Mouse (Mus musculus): ENCODE data around the gene Lysmd2.
A peak's percentile ranks its signal among the peaks of the same experiment; 100 is the strongest.

Lysmd2 gene

DNA sequence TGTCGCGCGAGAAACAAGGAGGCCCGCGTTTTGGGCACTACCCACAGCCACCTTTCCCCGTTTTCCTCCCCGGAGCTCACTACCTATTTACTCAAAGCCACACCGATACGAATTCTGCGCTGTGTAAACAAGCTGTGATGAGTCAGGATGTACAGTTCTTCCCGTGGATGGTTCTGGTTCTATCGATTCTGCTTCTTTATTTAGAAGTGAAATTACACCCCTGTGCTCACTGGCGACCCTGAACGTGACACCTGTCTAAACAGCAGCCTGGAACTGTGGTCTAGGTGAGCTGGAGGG lies 715 bp downstream of the Lysmd2 start:
- no peak for DNase-seq (ENCODE audit: inconsistent ontology term)

DNA sequence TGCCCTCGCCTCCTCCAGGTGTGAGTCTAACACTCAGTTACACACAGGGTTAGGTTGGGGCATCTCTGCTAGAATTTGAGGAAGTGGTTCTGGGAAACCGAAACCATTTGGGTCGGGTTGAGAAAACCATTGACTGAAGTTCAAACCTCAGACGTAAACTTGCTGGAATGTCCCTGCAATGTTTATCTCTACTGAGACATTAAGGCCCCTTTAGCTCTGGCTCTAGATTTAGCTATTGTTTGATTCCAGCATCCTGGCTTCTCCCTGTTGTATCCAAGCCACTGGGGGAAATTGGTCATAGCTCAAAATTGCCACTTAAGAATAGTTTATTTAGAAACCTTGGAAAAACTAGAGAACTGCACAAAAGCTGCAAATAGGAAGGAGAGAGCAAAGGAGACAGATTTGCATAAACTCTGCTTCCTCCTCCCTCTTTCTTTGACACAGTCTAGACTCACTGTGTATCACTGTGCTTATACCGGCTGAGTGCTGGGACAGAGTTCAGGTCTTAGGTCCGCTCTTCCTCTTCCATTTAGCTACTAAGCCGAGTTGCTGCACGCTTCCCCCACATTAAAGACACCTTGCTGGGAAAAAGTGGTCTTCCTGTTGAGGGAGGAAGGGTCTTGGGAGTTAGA lies 5.4 kb downstream of the Lysmd2 start:
- no peak for DNase-seq (ENCODE audit: inconsistent ontology term)

DNA sequence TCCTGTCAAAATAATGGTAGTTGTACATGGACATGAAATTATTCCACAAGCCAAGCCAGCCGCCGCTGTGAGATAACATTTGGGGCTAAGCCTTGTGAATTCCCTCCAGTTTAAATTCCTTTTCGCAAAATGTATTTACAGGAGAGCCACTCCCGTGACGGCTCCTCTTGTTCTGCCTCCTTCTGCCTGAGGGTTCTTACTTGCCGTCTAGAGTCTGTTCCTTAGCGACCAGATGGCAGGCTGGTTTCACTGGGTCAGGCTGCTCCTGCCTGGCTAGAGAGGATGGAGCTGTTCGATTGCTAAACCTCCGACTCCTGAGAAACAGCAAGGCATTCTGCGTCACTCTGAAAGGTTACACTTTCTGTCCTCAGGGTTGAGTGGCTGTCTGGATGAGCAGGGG lies 6.6 kb downstream of the Lysmd2 start:
- DNase-seq (ENCODE audit: inconsistent ontology term), result no peak

DNA sequence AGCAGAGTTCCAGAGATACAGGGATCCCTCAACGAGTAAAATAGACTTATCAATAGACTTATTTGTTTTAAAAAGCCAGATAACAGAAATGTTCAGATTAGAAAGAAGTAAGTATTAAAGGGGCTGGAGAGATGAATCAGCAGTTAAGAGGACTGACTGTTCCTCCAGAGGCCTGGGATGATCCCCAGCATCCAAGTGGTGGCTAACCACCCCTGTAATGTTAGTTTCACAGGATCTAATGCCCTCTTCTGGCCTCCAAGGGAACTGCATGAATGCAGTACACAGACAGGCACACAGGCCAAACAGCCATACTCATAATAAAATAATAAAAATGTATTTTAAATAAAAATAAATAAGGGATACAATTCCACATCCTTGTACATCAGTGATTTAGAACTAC lies 7.4 kb downstream of the Lysmd2 start:
- DNase-seq (ENCODE audit: inconsistent ontology term), result no peak

DNA sequence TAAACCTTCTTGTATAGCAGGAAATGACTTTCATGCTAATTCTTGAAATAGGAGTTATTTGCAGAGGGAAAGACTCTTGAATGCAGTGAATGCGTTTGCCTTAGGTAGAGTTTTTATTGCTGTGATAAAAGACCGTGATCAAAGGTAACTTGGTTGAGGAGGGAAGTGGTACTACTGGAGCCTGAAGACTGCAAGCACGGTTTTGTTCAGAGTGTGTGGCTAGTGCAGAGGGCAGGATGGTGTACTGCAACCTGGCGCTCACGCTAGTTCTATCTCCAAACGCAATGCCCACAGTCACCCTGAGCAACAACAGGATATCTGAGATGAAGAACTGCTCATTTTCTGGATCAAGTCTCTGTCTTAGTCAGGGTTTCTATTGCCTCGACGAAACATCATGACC lies 8.1 kb downstream of the Lysmd2 start:
- DNase-seq (ENCODE audit: inconsistent ontology term), result no peak

DNA sequence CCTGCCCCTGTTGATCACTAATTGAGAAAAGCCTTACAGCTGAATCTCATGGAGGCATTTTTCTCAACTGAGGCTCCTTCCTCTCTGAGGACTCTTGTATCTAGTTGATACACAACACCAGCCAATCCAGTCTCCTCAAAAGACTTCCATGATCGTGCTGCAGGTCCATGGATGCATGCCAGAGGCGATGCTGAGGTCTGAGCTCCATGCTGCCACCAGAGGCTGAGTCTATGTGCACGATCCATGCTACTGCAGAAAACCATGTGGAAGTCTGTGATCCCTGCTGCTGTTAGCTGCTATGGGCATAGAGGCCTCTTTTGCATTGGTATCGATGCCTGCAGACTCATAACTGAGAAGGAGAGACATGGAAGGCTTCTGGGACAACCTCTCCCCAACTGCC lies 8.7 kb downstream of the Lysmd2 start:
- no peak for DNase-seq (ENCODE audit: inconsistent ontology term)

DNA sequence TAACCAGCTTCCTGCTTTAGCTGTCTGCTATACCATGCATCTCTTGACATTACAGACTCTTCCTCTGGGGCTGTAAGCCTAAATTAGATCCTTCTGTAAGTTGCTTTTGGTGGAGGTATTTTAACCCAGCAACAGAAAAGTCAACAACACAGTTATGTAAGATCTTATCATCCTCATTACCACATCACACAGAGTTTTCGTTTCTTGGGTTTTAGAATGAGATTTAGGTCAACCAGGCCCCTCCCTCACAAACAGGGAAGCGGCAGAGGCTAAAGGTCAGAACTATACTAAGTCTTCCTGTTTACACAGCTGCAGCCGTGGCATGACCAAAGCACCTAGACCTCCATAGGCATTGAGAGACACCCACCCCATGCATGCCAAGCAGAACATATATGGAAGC lies 19.9 kb downstream of the Lysmd2 start:
- DNase-seq (ENCODE audit: inconsistent ontology term), result no peak

DNA sequence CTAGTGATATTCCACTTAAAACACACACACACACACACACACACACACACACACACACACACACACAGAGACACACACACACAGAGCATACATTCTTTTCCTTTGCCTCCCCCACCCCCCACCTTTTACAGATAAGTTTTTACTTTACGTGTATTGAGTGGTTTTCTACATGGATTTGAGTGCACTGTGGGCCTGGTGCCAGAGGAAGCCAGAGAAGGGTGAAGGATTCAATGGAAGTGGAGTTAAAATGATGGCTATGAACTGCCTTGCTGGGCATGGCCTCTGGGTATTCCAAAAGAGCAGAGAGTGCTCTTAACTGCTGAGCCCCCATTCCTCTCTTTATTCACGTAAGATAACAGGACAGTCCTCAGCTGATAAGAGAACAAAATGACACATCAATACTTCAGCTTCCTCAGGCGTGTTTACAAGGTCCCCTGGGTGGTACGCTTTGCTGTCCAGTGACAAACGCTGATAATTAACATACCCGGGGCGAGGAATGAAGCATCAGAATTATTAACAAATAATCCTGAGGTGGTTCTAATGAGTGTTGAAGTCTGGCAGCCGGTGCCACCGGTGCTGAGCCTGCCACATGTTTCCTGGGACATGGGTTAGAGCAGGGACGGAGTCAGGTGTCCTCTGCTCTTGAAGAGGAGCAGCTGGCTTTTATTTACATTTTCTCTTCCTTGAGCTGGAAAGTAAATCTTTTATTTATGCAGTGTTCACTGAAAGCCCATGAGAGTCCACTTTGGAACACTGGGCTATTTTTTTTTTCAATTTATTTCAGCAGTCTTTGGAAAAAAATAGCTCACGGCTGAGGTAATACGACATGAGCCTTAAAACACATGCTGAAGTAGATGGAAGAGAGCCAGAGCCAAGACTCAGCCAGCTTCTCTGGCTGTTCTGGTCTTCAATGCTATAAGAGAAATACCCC lies 28.7 kb downstream of the Lysmd2 start:
- DNase-seq (ENCODE audit: inconsistent ontology term), result no peak

DNA sequence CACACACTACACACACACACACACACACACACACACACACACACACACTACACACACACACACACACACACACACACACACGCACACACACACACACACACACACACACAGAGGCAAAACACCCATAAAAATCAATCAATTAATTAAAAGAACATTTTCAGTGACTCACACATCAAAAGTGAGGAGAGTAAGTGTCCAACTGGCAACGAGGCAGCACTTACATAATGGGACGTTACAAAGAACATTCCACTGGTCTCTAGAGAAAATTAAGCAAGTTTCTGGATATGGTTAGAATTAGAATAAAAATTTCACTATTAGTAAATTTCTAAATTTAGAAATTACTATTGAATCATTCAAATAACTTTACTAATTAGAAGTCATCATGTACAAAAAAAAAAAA lies 30.9 kb downstream of the Lysmd2 start:
- DNase-seq (ENCODE audit: inconsistent ontology term), result peak; percentile 29

DNA sequence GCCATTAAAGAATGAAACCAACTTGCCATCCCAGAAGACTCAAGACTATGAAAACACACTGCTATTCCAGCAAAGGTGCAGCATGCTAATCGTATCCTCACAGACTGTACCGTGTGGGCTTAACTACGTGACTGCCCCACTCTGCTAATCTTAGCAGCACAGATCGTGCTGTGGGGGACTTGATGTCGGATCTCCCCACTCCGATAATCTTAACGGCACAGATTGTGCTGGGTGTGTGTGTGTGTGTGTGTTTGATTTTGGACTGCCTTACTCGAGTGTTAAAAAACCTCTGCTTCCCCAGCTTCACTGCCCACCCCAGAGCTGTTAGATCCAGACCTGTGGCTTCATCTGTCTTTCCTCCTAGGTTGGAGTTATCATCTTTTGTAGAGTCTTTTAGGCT lies 35.4 kb downstream of the Lysmd2 start:
- DNase-seq (ENCODE audit: inconsistent ontology term), result no peak

DNA sequence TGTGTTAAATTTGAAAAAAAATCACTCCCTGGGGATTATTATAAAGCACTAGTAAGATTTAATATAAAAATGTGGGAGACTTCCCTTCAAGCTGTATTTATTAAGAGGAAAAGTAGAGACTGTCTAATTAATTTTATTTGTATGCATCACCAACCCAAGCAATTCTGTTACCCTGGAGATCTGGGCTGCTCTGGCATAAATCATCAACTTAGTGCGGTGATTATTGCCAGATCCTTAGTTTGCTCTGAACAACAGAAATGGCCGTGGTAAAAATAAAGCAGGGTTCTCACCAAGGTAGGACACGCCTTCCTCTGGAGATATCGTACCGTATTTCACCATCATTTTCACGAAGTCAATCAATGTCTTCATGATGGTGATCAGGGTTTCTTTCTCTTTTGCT lies 39.8 kb downstream of the Lysmd2 start:
- peak; percentile 9 for DNase-seq (ENCODE audit: inconsistent ontology term)

DNA sequence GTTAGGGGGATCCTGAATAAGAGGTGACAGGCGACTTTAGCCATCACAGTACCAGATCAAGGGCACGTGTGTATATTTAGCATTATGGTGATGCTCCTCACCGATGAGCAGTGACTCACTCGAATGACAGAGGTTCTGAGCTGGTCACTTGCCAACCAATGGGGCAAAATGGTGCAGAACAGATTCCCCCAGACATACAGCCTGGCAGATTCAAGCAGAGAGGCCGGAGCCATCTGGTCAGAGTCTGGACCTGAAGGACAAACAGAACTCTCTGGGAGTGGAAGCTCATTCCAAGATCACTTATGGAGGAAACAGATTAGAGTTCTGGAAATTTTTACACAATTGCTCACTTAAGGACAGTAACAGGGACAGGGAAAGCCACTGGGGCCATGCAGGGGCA lies 41.1 kb downstream of the Lysmd2 start:
- no peak for DNase-seq (ENCODE audit: inconsistent ontology term)

DNA sequence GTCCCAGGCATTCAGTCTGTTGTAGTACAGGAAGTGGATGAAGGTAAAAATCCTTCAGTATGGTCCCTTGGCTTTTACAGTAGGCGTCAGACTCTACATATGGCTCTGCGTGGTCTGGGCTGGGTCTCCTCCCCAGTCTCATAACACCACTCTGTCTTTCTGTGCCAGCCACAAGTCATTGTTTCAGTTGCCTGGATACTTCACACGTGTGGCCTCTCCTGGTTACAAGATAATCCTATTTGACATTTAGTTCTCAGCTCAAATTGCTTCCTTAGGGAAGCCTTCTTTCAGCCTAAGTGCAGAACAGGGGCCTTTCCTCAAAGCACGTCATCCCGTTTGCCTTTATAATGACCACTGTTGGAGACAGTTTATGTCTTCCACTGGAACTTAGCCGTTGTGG lies 47.2 kb downstream of the Lysmd2 start:
- no peak for DNase-seq (ENCODE audit: inconsistent ontology term)

DNA sequence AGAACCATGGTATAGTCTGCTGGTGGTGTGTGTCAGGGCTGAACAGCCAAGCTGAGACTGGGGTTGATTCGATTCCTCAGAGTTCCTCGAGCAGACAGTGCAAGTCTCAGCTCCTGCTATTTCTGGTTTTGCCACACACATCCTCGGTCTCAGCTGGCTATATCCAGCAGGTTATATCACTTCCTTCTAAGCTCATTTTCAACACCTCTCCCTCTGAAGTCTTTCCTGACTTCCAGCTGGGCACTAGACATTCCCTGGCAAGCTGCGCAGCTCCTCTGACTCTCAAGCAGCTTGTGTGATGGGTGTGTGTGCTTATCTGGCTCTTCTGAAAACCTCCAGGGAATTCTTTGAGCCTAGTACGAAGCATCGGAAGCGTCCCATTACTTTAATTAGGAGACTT lies 50.7 kb downstream of the Lysmd2 start:
- no peak for DNase-seq (ENCODE audit: inconsistent ontology term)

DNA sequence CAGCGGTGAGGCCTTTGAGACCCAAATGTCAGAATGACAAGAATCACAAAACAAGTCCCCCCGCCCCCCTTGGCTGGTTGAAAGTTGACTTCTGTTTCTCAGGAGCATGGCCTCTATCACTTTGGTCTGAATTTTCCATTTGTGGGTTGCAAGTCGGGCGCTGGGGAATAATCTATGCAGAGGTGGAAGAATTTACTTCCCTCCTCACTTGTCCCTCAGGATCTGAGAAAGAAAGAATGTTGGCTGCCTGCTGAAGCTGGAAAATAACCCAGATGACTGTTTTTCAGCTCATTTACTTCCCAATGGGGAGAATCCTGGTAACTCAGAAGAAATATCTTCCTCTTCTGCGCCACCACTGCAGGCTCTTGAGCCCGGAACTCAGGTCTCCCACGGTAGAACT lies 52.8 kb downstream of the Lysmd2 start:
- DNase-seq (ENCODE audit: inconsistent ontology term), result no peak

DNA sequence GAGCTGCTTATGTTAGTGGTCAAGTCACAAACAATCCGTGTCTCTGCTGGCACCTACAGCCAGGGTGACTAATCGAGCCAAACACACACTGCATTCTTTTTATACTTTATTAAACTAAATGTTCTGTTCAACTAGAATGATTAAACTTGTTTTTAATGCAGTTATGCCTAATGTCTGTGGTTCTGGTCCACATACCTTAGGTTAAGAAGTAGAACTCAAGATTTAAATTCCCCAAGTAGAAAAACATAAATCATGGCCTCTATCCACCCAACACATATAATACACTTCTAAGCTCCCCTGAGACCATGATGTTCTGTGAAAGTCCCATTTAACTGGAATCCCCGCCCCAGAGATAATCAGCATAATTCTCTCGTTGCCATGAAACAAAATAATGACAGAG lies 54.1 kb downstream of the Lysmd2 start:
- DNase-seq (ENCODE audit: inconsistent ontology term), result no peak

DNA sequence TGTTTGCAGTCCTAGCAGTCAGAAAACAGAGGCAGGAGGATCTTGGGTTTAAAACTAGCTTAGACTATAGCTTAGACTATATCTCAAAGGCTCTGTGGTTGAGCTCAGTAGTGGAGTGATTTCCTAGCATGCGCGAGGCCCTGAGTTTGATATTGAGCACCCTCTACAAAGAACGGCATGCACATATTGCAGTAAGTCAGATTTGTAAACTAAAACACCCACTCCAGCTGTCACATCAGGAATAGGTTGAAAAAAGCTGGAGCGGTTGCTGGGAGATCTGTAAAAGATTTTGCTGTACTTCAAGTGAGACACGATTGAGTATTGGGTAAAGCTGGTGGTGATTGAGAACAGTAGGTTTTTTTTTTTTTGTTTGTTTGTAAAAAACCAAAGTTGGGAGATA lies 55.1 kb downstream of the Lysmd2 start:
- no peak for DNase-seq (ENCODE audit: inconsistent ontology term)

DNA sequence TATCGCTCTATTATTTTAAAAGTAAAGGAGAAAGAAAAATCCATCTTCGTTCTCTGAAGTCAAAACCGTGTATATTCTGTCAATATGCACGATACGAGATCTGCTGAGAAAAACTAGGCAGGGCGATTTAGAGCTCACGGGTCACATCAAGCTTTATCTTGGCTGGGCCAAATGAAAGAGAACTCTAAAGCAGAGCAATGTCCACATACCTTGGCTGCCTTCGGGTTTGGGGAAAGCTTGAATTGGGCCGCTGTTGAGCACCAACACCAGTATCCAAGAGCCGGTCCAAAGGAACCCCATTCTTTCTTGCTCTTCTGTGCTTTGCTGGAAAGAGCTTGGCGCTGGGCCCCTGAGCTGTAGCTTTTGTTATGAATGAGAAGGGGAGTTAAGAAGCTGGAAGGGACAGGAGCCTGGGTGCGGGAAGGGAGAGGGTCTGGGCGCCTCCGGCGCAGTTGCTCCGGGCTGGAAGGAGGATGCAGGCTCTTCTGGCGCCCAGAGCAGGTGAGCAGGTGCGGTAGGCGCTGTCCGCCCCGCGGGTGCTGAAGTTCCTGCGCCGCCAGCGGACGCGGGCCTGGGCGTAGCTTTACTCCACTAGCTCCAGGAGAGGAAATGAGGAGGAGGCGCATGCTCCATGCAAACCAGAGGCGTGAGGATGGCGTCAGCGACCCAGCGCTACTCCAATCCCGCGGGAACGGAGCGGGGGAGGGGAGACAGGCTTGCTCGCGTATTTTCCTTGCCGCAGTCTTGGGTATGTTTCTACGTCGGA lies 58.1 kb downstream of the Lysmd2 start, which contains the start of gene Scg3:
TSS of gene Scg3 (minus strand) at position 631 of the 766 bp plus-strand sequence.
- DNase-seq (ENCODE audit: inconsistent ontology term), result peak; percentile 90

DNA sequence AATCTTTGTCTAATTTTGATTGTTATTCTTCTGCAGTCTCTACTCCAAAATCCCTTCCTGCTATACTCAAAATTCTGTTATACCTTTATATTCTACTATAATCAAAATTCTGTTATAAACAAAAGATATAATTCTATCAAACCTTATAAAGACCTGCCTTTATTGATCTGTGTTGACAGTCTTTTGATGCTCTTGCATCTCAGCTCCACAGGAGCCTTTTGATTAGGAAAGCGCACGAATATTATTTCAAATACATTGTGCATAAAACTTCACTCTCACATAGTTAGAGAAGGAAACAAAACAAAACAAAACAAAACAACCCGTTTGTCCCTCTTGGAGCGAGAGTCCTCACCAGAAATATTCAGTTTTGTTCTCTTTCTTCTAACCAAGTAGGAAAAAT lies 58.8 kb downstream of the Lysmd2 start:
- DNase-seq (ENCODE audit: inconsistent ontology term), result peak; percentile 3

DNA sequence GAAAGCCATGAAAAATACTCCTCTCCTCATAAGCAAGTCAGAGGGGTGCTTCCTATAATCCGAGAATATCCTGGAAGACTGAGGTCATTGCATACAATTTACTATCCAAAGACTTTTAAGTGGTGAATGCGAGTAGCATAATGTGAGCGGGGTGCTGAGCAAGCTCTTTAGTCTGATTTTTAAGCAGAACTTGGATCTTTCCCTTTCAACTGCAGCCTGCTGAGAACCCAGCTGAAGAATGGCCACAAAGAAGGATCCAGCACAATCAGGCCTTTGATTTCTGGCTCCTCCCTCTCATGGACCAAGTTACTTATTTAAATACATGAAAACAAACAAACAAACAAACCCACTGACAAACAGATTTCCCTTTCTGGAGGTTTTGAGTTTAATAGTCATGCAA lies 59.2 kb downstream of the Lysmd2 start:
- DNase-seq (ENCODE audit: inconsistent ontology term), result no peak
